Mouse (Mus musculus) megakaryocyte-erythroid progenitor cell, adult 5-6 weeks (primary cell): Measurements from ENCODE around the gene Qars. TPM values are rescaled to one million over a fixed set of nuclear protein-coding genes. Genes with fewer than 3 reads are reported as not detected.

Experiments
- ATAC-seq: replicated peaks from 2 replicates; pipeline ENCODE4 v1.8.0; 2016; ENCODE audit warnings: mild to moderate bottlenecking, inconsistent platforms; ENCODE audit not compliant: severe bottlenecking, poor library complexity, low FRiP score, low TSS enrichment
- total RNA-seq, 2 experiments: library from RNA; stranded (forward) in 1 of 2; stranded (reverse) in 1 of 2; fragments of 200-1000, 215-1000 nt in 1 of 2; fragments of >200 nt in 1 of 2; fragmentation: Nextera tagmentation in 1 of 2; gene quantifications; 2 replicates each; pipeline ENCODE4 v1.2.3; 2014 to 2017

Gene Qars
- total RNA-seq, 2 experiments from 2014 or later: 321 to 356 TPM

GRCm38 (mm10) chr9:108521604-108522003, 14.1 kb downstream of the Qars start:
- ATAC-seq: no peak; the same call in 1 of the 2 replicates

GRCm38 (mm10) chr9:108523341-108523740, 15.8 kb downstream of the Qars start:
- no peak for ATAC-seq

- ATAC-seq: no peak
These were observed 17.9 kb downstream of the Qars start for GRCm38 (mm10) chr9:108525400-108525799.

- no peak for ATAC-seq
These were observed 23.4 kb downstream of the Qars start for GRCm38 (mm10) chr9:108530954-108531353.

GRCm38 (mm10) chr9:108531496-108531895, 24.0 kb downstream of the Qars start:
- no peak for ATAC-seq

GRCm38 (mm10) chr9:108540846-108541245, 33.3 kb downstream of the Qars start:
- ATAC-seq: no peak

GRCm38 (mm10) chr9:108545986-108546385, 38.5 kb downstream of the Qars start:
- ATAC-seq: no peak

- no peak for ATAC-seq
These were observed 39.4 kb downstream of the Qars start for GRCm38 (mm10) chr9:108546875-108547274.

- ATAC-seq: no peak
These were observed 51.7 kb downstream of the Qars start for GRCm38 (mm10) chr9:108559169-108559568.

- ATAC-seq: peak; percentile 94
These were observed 52.8 kb downstream of the Qars start, which contains the start of gene Impdh2 for GRCm38 (mm10) chr9:108560227-108560841. TSS of gene Impdh2 (plus strand) at chr9:108560286.

GRCm38 (mm10) chr9:108563671-108564070, 56.2 kb downstream of the Qars start:
- no peak for ATAC-seq

- 0 out of 2 replicates have a peak, but pooled peaks have one; percentile 6 for ATAC-seq
These were observed 56.6 kb downstream of the Qars start for GRCm38 (mm10) chr9:108564131-108564530.

Other genes starting within 250 kb of the Qars start
- 10.2 and 12.9 TPM in 2 replicates for gene Dag1, start 243.7 kb upstream of the Qars start, total RNA-seq (2014; fragmentation: Nextera tagmentation)
- gene Dag1, start 243.7 kb upstream of the Qars start, total RNA-seq (2017): 4.6 and 5.1 TPM in 2 replicates
- gene Nicn1, start 217.3 kb upstream of the Qars start, total RNA-seq (2014; fragmentation: Nextera tagmentation): 3.1 and 5.0 TPM in 2 replicates
- gene Nicn1, start 217.3 kb upstream of the Qars start, total RNA-seq (2017): 1.4 TPM in 1 of 2 replicates, not detected in the other
- 0.28 TPM in 1 of 2 replicates, not detected in the other for gene Amt, start 210.9 kb upstream of the Qars start, total RNA-seq (2014; fragmentation: Nextera tagmentation)
- 0.23 TPM in 1 of 2 replicates, not detected in the other for gene Amt, start 210.9 kb upstream of the Qars start, total RNA-seq (2017)
- gene Rhoa, start 201.6 kb upstream of the Qars start, total RNA-seq (2014; fragmentation: Nextera tagmentation): 148 and 275 TPM in 2 replicates
- 249 and 303 TPM in 2 replicates for gene Rhoa, start 201.6 kb upstream of the Qars start, total RNA-seq (2017)
- gene Tcta, start 201.5 kb upstream of the Qars start, total RNA-seq (2014; fragmentation: Nextera tagmentation): 2.8 and 8.2 TPM in 2 replicates
- gene Tcta, start 201.5 kb upstream of the Qars start, total RNA-seq (2017): 1.4 and 4.3 TPM in 2 replicates
- gene Gpx1, start 168.8 kb upstream of the Qars start, total RNA-seq (2014; fragmentation: Nextera tagmentation): 1,807 and 1,840 TPM in 2 replicates
- gene Gpx1, start 168.8 kb upstream of the Qars start, total RNA-seq (2017): 887 and 925 TPM in 2 replicates
- 131 and 136 TPM in 2 replicates for gene Usp4, start 159.9 kb upstream of the Qars start, total RNA-seq (2014; fragmentation: Nextera tagmentation)
- gene Usp4, start 159.9 kb upstream of the Qars start, total RNA-seq (2017): 62.4 and 84.2 TPM in 2 replicates
- gene 1700102P08Rik, start 114.9 kb upstream of the Qars start, total RNA-seq (2014; fragmentation: Nextera tagmentation): 0.52 and 1.7 TPM in 2 replicates
- 4.3 TPM in 1 of 2 replicates, not detected in the other for gene 1700102P08Rik, start 114.9 kb upstream of the Qars start, total RNA-seq (2017)
- gene Ccdc36, start 79.2 kb upstream of the Qars start, total RNA-seq (2014; fragmentation: Nextera tagmentation): not detected in 2 replicates
- not detected in 2 replicates for gene Ccdc36, start 79.2 kb upstream of the Qars start, total RNA-seq (2017)
- gene BC048562, start 71.2 kb upstream of the Qars start, total RNA-seq (2014; fragmentation: Nextera tagmentation): not detected in 2 replicates
- not detected in 2 replicates for gene BC048562, start 71.2 kb upstream of the Qars start, total RNA-seq (2017)
- 19.6 and 42.3 TPM in 2 replicates for gene Ccdc71, start 47.2 kb upstream of the Qars start, total RNA-seq (2014; fragmentation: Nextera tagmentation)
- gene Ccdc71, start 47.2 kb upstream of the Qars start, total RNA-seq (2017): 13.2 and 13.6 TPM in 2 replicates
- gene Klhdc8b, start 46.1 kb upstream of the Qars start, total RNA-seq (2014; fragmentation: Nextera tagmentation): 8.0 and 29.6 TPM in 2 replicates
- gene Klhdc8b, start 46.1 kb upstream of the Qars start, total RNA-seq (2017): 6.2 and 21.7 TPM in 2 replicates
- not detected in 2 replicates for gene Lamb2, start 28.0 kb upstream of the Qars start, total RNA-seq (2014; fragmentation: Nextera tagmentation)
- 0.66 TPM in 1 of 2 replicates, not detected in the other for gene Lamb2, start 28.0 kb upstream of the Qars start, total RNA-seq (2017)
- 127 and 134 TPM in 2 replicates for gene Usp19, start 17.1 kb upstream of the Qars start, total RNA-seq (2014; fragmentation: Nextera tagmentation)
- 37.8 and 51.0 TPM in 2 replicates for gene Usp19, start 17.1 kb upstream of the Qars start, total RNA-seq (2017)
- gene Qrich1, start 9.1 kb downstream of the Qars start, total RNA-seq (2014; fragmentation: Nextera tagmentation): 115 and 171 TPM in 2 replicates
- gene Qrich1, start 9.1 kb downstream of the Qars start, total RNA-seq (2017): 146 and 150 TPM in 2 replicates
- gene Impdh2, start 52.6 kb downstream of the Qars start, total RNA-seq (2014; fragmentation: Nextera tagmentation): 430 and 507 TPM in 2 replicates
- 413 and 539 TPM in 2 replicates for gene Impdh2, start 52.6 kb downstream of the Qars start, total RNA-seq (2017)
- 21.9 and 31.1 TPM in 2 replicates for gene Ndufaf3, start 59.7 kb downstream of the Qars start, total RNA-seq (2014; fragmentation: Nextera tagmentation)
- 14.1 and 28.7 TPM in 2 replicates for gene Ndufaf3, start 59.7 kb downstream of the Qars start, total RNA-seq (2017)
- gene Dalrd3, start 62.2 kb downstream of the Qars start, total RNA-seq (2014; fragmentation: Nextera tagmentation): 119 and 182 TPM in 2 replicates
- gene Dalrd3, start 62.2 kb downstream of the Qars start, total RNA-seq (2017): 27.5 and 61.0 TPM in 2 replicates
- 33.2 and 34.7 TPM in 2 replicates for gene Wdr6, start 71.0 kb downstream of the Qars start, total RNA-seq (2014; fragmentation: Nextera tagmentation)
- 25.8 and 26.8 TPM in 2 replicates for gene Wdr6, start 71.0 kb downstream of the Qars start, total RNA-seq (2017)
- 2.6 and 3.2 TPM in 2 replicates for gene P4htm, start 90.0 kb downstream of the Qars start, total RNA-seq (2014; fragmentation: Nextera tagmentation)
- 1.5 TPM in 1 of 2 replicates, not detected in the other for gene P4htm, start 90.0 kb downstream of the Qars start, total RNA-seq (2017)
- 38.8 and 59.3 TPM in 2 replicates for gene Arih2, start 141.7 kb downstream of the Qars start, total RNA-seq (2014; fragmentation: Nextera tagmentation)
- 61.5 and 65.1 TPM in 2 replicates for gene Arih2, start 141.7 kb downstream of the Qars start, total RNA-seq (2017)
- gene Slc25a20, start 154.4 kb downstream of the Qars start, total RNA-seq (2014; fragmentation: Nextera tagmentation): 15.2 and 16.4 TPM in 2 replicates
- 23.4 and 29.7 TPM in 2 replicates for gene Slc25a20, start 154.4 kb downstream of the Qars start, total RNA-seq (2017)
- 15.7 and 19.3 TPM in 2 replicates for gene Prkar2a, start 181.6 kb downstream of the Qars start, total RNA-seq (2014; fragmentation: Nextera tagmentation)
- 15.8 and 26.9 TPM in 2 replicates for gene Prkar2a, start 181.6 kb downstream of the Qars start, total RNA-seq (2017)